Mouse (Mus musculus) bone marrow macrophage, adult 2 months (primary cell): ENCODE data around the gene Adap1. TPM values are rescaled to one million over a fixed set of nuclear protein-coding genes. Genes with fewer than 3 reads are reported as not detected.

Experiments used
- H3K27ac ChIP-seq: 2 replicates; pipeline ENCODE4 v1.5.1; 2012; ENCODE audit warnings: low read depth, low read length; ENCODE audit not compliant: insufficient read depth
- H3K4me1 ChIP-seq: 2 replicates; pipeline ENCODE4 v1.6.1; 2012; ENCODE audit warnings: low read length; ENCODE audit not compliant: control insufficient read depth, insufficient read depth
- H3K4me3 ChIP-seq: 2 replicates; pipeline ENCODE4 v1.5.1; 2012; ENCODE audit warnings: mild to moderate bottlenecking, low read length, moderate library complexity; ENCODE audit not compliant: insufficient read depth
- CTCF ChIP-seq: IDR thresholded peaks from 2 replicates; pipeline ENCODE4 v1.5.1; 2012; ENCODE audit warnings: low read depth, mild to moderate bottlenecking, low read length, moderate library complexity
- POLR2A ChIP-seq: IDR thresholded peaks from 2 replicates; pipeline ENCODE4 v1.6.1; 2012; ENCODE audit warnings: mild to moderate bottlenecking, low read depth, low read length, borderline replicate concordance
- polyA plus RNA-seq: library from polyadenylated mRNA; stranded (reverse); fragments of >200 nt; gene quantifications from 2 replicates; pipeline ENCODE4 v1.2.4, GENCODE M21; 2012; ENCODE audit not compliant: missing spikeins, insufficient read depth, insufficient read length

Gene Adap1
- 73.2 and 77.1 TPM in 2 replicates for polyA plus RNA-seq

- Histone ChIP-seq H3K4me1 (peaks cover 46% of the 10 kb centered on the region), H3K4me3 (peak within 1 kb of the TSS; percentile 83), H3K27ac (peak within 1 kb of the TSS; percentile 86)
- TF ChIP-seq POLR2A: no peak
- no peak for TF ChIP-seq CTCF
Measured at GRCm38 (mm10) chr5:139325395-139325966, at the start of gene Adap1. TSS of gene Adap1 (minus strand) at chr5:139325622.

DNA sequence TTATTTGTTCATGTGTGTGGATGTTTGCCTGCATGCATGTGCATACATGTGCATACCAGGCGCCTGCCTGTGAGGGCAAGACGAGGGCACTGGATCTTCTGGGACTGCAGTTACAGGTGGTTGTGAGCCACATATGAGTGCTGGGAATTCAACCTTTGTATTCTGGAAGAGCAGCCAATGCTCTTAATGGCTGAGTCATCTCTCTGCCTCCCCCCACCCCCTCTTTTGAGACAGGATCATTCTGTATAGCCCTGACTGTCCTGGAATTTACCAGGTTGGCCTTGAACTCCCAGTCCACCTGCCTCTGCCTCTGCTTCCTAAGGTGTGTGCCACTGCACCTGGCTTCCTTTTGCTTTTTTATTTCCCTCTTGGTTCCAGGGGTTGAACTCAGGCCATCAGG lies 49.4 kb upstream of the Adap1 start:
- no peak for TF ChIP-seq CTCF
- no peak for TF ChIP-seq POLR2A
- Histone ChIP-seq H3K27ac (peak overlapping the region; percentile 43), H3K4me3 (no peak overlapping the region), H3K4me1 (peaks cover 74% of the 10 kb centered on the region)

DNA sequence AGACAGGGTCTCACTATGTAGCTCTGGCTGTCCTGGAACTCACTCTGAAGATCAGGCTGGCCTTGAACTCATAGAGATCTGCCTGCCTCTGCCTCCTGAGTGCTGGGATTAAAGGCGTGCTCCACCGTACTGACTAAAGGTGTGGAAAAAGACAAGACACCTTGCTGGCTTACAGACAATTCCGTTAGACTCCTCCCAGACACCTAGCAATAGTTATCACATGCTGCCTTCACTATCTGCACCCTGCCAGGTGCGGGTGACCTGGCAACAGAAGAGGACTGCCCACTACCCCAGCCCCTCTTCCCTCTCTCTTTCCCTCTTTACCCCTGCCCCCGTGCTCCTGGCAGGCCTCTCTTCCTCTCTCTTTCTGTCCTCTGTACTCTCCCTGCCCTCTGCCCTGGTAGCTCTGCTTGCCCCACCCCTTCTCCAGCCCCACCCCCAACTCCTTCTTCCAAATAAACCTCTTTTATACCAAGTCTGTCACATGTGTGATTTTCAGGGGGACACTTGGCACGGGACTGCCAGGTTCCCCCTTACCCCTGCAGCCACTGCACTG lies 48.5 kb upstream of the Adap1 start:
- Histone ChIP-seq H3K4me3 (no peak overlapping the region), H3K4me1 (peaks cover 73% of the 10 kb centered on the region), H3K27ac (peak overlapping the region; percentile 43)
- TF ChIP-seq CTCF (no peak), POLR2A (no peak)

- H3K27ac ChIP-seq: peak overlapping the region; percentile 76
- H3K4me3 ChIP-seq: no peak overlapping the region
- H3K4me1 ChIP-seq: peaks cover 77% of the 10 kb centered on the region
- TF ChIP-seq CTCF: no peak
- TF ChIP-seq POLR2A: no peak
Measured at GRCm38 (mm10) chr5:139373126-139373525, 47.7 kb upstream of the Adap1 start.

DNA sequence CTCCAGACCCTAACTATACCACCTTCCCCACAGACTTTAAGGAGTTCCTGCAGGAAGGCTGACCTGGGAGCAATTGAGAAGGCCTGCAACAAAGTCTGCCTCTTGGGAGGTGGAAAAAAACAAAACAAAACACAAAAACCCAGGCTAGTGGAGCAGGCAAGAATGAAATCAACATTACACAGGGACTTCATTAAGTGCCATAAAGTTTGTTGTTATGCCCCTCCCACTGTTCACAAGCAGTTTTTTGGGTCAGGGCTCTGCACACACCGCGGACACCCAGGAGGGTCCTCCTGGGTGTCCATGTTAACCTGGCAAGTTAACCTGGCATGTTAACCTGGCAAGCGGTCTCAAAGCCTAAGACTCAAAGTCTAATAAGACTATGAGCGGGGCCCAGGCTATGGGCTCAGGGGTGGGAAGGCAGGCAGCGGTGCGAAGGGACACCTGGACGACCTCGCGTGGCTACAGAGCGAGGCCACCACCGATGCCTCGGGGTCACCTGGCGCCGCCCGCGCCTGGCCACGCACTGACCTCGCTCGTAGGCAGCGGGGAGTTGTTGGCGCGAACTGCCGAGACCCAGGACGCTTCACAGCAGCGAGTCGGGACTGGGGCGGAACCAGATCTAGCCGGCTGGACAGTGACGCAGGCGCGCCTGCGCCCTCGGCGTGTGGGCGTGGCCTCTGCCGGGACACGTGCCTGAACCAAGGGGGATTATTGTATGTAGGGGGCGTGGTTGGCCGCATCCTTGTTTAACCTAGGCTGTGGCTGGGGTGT lies 46.4 kb upstream of the Adap1 start:
- Histone ChIP-seq H3K27ac (peak overlapping the region; percentile 94), H3K4me1 (peaks cover 82% of the 10 kb centered on the region), H3K4me3 (peak overlapping the region; percentile 89)
- no peak for TF ChIP-seq CTCF
- TF ChIP-seq POLR2A: no peak

- TF ChIP-seq CTCF (no peak), POLR2A (0 out of 2 replicates have a peak, but pooled peaks have one; percentile 6)
- Histone ChIP-seq H3K4me1 (peaks cover 82% of the 10 kb centered on the region), H3K4me3 (peak overlapping the region; percentile 89), H3K27ac (peak overlapping the region; percentile 94)
Measured at GRCm38 (mm10) chr5:139371118-139371517, 45.7 kb upstream of the Adap1 start.

GRCm38 (mm10) chr5:139370336-139370735 lies 44.9 kb upstream of the Adap1 start:
- H3K4me3 ChIP-seq: peak overlapping the region; percentile 89
- TF ChIP-seq CTCF (no peak), POLR2A (no peak)
- peaks cover 76% of the 10 kb centered on the region for H3K4me1 ChIP-seq
- H3K27ac ChIP-seq: peak overlapping the region; percentile 94

GRCm38 (mm10) chr5:139368638-139369320 lies 43.4 kb upstream of the Adap1 start:
- TF ChIP-seq POLR2A (no peak), CTCF (no peak)
- H3K27ac ChIP-seq: no peak overlapping the region
- no peak overlapping the region for H3K4me3 ChIP-seq
- peaks cover 70% of the 10 kb centered on the region for H3K4me1 ChIP-seq

- H3K4me3 ChIP-seq: no peak overlapping the region
- H3K4me1 ChIP-seq: peaks cover 69% of the 10 kb centered on the region
- TF ChIP-seq CTCF (no peak), POLR2A (no peak)
- peak overlapping the region; percentile 94 for H3K27ac ChIP-seq
Measured at GRCm38 (mm10) chr5:139367884-139368458, 42.5 kb upstream of the Adap1 start.
